Mouse (Mus musculus) frontal cortex, postnatal 25 days (tissue): ENCODE results near the gene Pds5a.
"Not testable (repeated sequence)": the region's sequence is repeated elsewhere in the genome, so short reads cannot be mapped to it uniquely, and the experiment has no call there.

ENCODE experiments used
- DNase-seq, 2 experiments: peaks; one replicate each; pipeline ENCODE4 v3.0.0; 2022; ENCODE audit warnings: low spot score in 2 of 2

Pds5a gene

DNA sequence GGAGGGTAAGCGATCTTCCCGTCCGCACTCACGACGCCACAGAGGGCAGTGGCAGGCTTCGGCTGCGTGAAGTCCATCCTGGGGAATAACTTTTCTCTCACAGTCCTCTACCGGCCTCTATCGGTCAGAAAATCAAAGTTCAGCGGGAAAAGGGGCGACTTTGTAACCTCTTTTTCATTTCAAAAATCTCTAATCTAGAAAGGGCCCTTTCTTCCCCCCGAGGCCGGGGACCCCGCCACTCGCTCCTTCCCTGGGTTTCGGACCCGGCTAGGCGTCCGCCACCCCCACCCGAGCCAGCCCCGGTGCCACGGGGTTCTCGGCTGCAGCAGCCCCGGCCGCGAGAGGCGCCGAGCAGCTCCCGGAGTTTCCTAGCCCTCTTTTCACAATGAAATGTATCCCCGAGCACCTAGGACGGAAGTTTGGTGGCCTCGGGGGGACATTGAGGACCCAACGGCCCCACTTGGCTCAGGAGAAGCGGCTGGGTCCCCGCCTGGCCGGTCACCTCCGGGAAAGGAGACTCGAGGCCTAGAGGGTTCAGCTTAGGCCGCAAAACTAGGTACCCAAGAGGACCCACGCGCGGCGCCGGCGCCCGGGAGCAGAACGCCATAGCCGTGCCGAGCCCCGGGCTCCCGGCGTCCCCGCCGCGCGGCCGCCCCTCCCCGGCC is 1.1 kb downstream of the Pds5a start:
- peak; percentile 35 to 47 for DNase-seq

DNA sequence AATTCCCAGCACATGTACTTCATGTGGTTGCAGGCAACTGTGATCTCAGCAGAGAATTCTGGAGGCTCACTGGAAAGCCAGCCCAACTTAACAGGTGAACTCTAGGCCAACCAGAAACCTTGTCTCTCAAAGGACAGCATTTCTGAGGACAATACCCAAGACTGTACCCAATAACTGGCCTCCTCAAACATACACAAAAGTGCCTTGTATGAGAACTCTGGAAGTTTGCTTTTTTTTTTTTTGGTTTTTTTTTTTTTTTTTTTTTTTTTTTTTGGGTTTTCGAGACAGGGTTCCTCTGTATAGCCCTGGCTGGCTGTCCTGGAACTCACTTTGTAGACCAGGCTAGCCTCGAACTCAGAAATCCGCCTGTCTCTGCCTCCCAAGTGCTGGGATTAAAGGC is 4.0 kb downstream of the Pds5a start:
- not testable (repeated sequence) for DNase-seq

- no peak for DNase-seq
Observed at GRCm38 (mm10) chr5:65693018-65693417, 5.1 kb downstream of the Pds5a start.

- no peak for DNase-seq
Observed at GRCm38 (mm10) chr5:65688806-65689205, 9.3 kb downstream of the Pds5a start.

DNA sequence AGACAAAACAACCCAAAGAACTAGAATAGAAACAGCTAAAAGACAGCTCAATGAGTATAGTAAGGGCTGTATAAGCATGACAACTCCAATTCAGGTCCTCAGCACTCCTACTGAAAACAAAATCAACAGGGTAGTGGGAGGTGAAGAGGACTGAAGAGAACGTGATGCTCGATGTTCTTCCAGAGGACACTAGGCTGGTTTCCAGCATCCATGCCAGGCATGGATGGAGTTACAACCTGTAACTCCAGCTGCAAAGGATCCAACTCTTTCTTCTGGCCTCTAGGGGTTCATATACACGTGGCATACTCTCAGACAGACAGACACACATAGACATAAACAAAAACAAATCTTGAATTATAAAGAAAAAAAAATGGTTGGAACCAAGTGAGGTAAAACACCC is 11.3 kb downstream of the Pds5a start:
- no peak for DNase-seq

- DNase-seq: no peak
Observed at GRCm38 (mm10) chr5:65678826-65679225, 19.2 kb downstream of the Pds5a start.

- no peak for DNase-seq
Observed at GRCm38 (mm10) chr5:65672162-65672561, 25.9 kb downstream of the Pds5a start.

DNA sequence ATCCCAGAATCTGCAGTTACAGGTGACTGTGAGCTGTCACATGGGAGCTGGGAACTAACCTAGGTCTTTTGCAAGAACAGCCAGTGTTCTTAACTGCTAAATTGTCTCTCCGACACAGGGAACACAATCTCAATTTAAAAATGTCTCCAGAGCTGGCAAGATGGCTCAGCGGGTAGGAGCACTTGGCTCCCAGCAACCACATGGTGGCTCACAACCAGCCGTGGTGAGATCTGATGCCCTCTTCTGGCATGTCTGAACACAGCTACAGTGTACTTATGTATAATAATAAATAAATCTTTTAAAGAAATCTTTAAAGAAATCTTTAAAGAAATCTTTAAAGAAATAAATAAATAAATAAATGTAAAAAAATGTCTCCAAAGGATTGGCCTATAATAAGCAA is 30.4 kb downstream of the Pds5a start:
- no peak for DNase-seq

DNA sequence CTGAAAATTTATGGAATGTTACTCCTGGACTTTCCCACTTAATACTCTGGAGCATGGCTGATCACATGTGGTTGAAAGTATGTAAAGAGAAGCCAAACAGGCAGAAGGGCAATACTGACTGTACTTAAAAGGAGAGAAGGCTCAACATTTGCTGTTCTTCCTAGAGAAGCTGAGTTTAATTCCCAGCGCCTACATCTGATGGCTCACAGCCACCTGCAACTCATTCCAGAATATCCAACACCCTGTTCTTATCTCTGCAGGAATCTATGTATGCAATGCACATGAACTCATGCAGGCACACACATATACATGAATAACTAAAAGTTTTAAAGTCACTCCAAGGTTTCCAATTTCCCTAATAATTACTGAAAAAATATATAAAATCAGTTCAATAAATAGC is 32.7 kb downstream of the Pds5a start:
- no peak for DNase-seq

GRCm38 (mm10) chr5:65661958-65662357 is 36.1 kb downstream of the Pds5a start:
- no peak for DNase-seq

- DNase-seq: no peak
Observed at GRCm38 (mm10) chr5:65653786-65654185, 44.3 kb downstream of the Pds5a start.

DNA sequence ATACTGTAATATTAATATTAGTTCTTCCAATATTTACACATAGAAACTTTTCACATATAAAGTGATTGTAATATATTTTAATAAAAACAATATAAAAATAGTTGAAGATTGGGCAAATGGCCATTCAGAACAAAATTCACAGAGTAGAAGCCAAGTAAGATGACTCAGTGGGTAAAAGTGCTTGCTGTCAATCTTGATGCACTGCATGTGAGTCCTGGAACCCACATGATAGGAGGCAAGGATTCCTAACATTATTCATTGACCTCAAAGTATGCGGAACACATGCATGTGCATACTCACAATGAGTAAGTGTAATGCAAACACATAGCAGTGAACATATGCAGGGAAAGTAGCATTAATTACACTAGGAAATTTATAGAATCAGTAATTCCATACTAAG is 59.2 kb downstream of the Pds5a start:
- no peak for DNase-seq

DNA sequence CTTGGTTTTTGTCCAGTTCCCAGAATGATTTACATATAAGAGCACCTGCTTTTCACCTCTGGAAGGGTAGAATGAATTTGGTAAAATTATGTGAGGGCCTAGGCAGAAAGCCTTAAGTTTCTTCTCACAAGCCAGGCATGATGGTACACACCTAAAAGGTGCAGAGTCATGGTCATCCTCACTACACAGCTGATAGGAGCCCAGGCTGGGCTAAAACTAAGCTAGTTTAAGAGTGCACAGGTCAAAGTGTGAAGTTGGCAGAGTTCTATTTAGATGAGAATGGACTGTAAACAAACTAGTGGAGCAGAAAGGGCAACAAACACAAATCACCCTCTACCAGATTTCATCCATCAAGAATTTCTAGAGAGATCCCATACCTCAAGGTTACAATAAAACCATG is 73.7 kb downstream of the Pds5a start:
- DNase-seq: no peak

- DNase-seq: no peak
Observed at GRCm38 (mm10) chr5:65613152-65613924, 84.7 kb downstream of the Pds5a start.

GRCm38 (mm10) chr5:65610541-65610940 is 87.5 kb downstream of the Pds5a start:
- DNase-seq: no peak

DNA sequence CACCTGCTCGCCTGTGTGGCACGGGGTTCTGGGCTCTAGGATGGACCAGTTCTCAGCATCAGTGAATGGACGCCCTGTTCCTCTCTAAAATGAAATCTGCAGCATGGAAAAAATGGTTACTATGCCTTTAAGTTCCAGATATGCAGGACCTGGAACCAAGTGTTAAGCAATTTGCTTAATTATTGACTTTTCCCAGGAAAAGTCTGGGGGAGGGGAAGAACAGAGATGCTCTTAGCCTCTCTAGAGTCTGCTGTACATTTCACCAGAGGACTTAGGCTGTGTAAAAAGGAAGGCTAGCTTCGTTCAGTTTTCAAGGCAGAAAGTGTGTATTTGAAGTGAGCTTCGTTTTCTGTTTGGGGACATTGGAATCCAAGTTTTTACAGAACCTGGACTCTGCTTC is 88.3 kb downstream of the Pds5a start:
- no peak for DNase-seq

DNA sequence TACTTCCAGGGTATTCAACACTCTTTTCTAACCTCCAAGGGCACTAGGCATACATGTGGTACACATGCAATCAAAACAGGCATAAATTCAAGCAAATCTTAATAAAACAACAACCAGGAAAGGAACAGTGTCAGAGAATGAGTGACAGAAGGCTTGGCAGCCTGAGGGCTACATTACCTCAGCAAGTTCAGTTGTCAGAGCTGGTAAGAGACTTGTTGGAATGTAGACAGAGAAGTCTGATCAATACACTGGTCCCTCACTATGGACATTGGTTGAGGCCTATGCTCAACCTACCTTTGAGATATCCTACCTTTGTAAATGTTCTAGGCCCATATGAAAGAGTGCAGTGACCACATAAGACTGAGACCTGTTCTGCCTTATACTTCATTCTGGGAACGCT is 91.3 kb downstream of the Pds5a start:
- no peak for DNase-seq

DNA sequence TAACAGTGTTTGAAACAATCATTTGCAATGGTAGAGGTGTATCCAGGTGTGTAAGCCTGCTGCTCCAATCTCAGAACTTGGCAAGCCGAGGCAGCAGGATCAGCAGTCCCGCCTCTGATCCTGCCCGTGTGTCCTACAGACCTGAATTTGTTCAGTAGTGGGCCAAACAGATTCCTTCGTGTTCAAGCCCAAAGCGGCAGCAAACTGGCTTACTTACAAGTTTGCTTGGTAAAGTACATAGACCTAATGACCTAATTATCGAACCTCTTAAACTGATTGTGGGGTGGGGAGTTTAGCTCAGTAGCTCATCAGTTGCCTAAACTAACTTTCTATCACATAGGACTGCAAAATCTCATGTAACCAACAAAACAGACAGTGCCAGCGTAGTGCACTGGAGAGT is 98.4 kb downstream of the Pds5a start:
- no peak for DNase-seq

DNA sequence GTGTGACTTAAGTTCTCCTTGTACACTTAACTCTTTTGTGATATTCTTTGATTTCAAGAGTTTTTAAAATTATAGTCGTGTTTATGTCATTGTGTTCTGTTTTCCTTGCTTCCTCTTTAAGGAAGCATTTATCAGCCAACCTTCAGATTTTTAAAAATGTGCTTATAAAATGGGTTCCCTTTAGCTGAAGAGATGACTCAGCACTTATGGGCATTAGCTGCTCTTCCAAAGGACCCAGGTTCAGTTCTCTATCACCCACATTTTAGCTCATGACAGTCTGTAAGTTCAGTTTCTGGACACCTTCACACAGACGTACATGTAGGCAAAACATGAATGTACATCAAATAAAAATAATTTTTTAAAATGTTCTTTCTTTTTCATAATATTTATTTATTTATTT is 105.7 kb downstream of the Pds5a start:
- DNase-seq: no peak

DNA sequence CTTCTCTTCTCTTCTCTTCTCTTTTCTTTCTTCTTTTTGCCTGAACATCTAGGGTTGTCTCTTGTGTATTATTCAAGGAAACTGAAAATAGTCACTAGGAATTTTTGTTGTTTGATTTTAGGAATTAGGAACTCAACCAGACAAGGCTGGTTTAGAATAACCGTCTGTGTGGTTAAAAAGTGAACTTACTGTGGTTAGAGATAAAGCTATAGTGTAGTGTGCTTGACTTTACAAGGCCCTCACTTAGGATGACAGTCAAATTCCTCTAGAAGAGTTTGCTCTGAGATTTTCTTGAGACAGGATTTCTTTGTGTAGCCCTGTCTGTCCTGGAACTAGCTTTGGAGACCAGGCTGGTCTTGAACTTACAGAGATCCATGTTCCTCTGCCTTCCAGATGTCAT is 107.9 kb downstream of the Pds5a start:
- DNase-seq: no peak

DNA sequence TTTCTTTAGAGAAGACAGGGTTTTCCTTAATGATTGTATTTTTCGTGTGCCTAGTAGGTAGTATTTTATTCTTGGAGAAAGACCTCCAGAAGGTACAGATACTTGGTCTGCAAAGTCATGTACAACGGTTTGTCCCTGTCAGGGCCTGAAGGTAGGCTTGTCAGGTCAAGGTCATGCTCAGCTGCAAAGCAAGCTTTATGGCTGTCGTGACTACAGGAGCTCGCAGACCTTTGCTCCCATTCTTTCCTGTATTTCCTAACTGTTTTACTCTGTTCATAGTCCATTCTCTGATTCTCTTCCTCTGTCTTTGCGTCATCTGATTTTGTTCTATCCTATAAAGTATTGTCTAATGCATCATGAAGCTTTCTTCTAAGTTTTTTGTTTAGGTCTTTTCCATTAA is 111.8 kb downstream of the Pds5a start:
- no peak for DNase-seq

GRCm38 (mm10) chr5:65578545-65578944 is 119.5 kb downstream of the Pds5a start:
- no peak for DNase-seq

DNA sequence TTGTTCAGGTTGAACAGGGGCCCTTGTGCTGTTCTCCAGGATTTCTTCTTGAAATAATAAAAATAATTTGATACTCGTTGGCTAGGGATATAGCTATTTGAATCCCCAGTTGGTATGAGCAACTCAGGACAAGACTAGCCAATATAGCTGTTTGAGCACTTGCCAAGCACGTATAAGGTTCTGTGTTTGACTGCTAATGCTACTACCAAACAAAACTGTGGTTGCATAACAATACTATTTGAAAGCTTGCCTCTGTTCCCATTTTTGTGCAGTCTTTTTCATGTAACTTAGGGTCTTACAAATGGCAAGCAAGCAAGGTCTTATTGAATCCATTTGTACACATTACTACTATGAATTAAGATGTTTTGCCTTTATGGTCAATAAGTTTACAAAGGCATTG is 122.2 kb downstream of the Pds5a start:
- DNase-seq: no peak

DNA sequence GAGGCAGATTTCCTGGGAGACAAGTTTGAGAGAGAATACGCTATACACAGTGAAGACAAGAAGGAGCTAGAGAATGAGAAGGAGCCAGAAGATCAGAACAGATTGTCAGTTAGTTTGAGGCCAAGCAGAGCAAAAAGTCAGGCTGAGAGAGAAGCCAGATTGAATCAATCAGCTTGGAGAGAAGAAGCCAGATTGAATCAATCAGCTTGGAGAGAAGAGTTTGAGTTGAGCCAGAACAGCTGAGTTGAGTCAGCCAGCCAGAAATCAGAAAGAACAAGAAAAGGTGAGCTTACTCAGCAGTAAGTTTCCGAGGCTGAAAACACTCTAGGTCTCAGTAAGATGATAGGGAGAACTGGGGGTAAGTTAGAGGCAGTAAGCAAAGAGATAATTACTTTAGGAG is 123.2 kb downstream of the Pds5a start:
- DNase-seq: no peak
